Mouse (Mus musculus) embryo, embryonic 11 days (tissue): Measurements from ENCODE around the gene Gm10486.
"Not testable (repeated sequence)": the region's sequence is repeated elsewhere in the genome, so short reads cannot be mapped to it uniquely, and the experiment has no call there.

Source experiments
- DNase-seq: peaks from one replicate; pipeline ENCODE4 v3.0.0-alpha.2; 2015

The Gm10486 gene

GRCm38 (mm10) chrX:35067084-35067483 is at the start of gene Gm10486:
Gene Gm10486 (plus strand): TSS chrX:35067384.
- DNase-seq, result not testable (repeated sequence)
